Mouse (Mus musculus): Measurements from ENCODE around the gene Vav2.

The Vav2 gene

DNA sequence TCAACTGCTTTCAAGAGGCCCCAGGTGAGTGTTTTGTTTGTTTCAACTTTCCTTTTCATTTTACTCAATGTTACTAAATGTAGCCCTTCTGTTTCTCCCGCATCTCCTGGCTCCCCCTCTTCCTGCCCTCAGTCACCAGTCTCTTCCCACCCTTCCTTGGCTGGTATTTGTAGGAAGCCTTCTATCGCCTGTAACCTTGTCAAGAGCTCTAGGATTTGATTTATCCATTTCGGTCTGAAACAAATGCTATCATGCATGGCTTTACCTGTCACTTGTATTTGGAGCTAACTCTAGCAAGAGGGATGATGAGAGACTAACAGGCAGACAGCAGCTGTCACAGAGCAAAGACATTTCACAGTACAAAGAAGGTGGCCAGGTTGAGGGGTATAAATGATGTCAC is 18.6 kb downstream of the Vav2 start:
- no peak for DNase-seq

DNA sequence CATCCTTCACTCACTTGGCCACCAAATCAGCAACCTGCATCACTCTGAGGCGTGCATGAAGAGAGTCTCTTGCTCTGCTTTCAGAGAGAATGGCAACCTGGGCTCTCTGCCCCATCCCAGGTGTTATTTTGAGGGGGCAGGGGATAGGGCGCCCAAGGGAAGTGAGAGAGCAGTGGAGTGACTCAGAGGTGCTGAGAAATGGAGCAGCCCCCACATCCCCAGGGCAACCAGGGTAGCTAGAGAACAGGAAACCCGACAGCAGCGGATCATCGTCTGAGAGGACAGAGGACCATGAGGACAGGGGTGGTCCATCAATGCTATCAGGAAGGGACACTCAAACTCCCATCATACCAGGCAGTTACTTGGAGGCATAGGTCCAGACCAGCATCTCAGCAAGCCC is 19.9 kb downstream of the Vav2 start:
- no peak for DNase-seq

DNA sequence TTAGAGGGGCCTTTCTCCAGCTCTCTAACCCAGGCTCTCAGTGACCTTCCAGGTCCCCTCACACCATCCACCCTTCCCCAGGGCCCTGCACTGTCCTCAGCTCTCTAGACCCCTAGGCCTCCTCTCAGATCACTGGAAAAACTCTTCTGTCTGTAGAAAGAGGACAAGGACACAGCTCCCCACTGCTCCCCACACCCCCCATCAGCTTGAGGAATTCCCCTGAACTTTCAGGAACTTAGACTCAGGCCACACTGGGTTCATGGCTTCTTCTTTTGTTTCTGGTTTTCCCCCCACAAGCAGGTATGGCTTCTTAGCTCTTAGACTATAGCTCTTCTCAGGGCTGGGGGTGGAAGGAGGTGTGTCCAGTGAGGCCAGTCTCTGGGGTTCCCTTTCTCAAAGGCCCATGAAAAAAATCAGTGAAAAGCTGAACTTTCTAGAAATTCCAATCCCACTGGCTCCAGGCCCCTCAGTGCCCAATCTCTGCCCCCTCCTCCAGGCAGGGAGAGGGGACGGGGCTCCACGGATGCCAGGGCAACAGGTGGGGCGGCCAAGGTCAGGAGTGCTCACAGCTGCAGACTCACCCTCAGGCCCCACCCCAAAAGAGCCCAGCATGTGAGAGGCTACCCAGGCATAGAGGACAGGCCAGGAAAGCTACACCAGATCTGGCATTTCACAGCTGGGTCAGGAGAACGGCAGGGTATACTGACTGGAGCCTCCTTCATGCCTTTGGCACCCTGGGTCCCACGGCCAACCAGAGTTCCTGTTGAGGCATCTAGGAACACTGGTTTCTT is 21.5 kb downstream of the Vav2 start:
- DNase-seq, result no peak

DNA sequence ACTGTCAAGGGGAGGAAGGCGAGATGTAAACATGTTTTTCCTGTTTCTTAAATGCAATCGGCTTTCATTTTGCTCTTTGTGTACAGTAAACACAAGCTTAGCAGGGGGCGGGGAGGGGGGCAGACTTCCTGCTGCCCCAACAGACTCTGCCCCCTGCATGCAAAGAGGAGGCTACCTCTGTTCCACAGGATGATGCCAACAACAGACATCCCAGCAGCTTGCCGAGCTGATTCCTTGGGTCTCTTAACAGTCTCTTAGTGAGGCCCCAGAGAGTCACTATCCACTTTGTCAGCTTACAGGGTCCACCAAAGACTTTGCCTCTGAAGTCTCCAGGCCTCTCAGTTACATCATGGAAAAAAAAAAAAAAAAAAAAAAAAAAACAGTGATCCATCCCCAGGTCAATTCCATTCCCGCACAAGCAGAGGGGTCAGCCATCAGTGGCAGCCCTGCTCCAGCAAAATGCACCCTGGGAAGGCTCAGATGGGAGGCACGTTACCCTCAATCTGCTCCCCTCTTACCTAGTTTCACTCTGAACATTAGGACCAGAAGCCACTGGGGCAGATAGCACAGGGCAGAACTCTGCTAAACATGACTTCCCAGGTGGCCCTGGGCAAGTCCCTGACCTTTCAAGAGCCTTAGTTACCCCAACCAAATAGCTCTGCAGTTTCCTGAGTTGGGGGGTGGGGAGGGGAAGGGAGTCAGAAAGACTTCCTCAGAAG is 22.3 kb downstream of the Vav2 start:
- no peak for DNase-seq

DNA sequence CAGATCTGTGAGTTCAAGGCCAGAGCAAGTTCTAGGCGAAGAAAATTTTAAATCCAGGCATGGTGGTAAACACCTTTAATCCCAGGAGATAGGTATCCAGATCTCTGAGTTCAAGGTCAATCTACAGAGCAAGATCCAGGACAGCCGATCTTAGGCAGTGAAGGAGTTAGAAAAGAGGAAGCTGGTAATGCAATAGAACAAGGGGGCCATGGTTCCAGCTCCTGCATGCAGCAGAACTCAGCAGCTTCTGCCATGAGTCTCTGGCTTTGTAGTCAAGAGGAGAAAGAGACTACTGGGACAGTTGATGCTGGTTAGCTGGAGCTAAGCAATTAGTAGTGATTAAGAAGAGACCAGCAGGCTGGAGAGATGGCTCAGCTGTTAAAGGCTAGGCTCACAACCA is 25.3 kb downstream of the Vav2 start:
- DNase-seq, result no peak

DNA sequence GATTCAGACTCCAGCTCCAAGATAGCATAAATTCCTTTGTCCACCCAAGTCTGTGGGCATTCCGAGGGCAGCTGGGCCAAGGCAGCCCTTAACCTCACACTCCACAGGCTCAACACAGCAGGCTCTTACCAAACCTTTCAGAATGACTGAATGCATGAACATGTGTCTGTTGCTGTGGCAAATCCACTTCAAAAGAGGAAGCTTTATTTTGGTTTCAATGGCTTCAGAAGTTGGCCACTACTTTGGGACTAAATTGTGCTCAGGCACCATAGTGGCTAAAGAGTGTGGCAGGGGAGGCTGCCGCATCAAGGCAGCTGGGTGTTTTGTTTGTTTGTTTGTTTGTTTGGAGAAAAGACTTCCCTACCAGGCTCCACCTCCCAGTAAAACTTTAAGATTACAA is 26.8 kb downstream of the Vav2 start:
- no peak for DNase-seq

DNA sequence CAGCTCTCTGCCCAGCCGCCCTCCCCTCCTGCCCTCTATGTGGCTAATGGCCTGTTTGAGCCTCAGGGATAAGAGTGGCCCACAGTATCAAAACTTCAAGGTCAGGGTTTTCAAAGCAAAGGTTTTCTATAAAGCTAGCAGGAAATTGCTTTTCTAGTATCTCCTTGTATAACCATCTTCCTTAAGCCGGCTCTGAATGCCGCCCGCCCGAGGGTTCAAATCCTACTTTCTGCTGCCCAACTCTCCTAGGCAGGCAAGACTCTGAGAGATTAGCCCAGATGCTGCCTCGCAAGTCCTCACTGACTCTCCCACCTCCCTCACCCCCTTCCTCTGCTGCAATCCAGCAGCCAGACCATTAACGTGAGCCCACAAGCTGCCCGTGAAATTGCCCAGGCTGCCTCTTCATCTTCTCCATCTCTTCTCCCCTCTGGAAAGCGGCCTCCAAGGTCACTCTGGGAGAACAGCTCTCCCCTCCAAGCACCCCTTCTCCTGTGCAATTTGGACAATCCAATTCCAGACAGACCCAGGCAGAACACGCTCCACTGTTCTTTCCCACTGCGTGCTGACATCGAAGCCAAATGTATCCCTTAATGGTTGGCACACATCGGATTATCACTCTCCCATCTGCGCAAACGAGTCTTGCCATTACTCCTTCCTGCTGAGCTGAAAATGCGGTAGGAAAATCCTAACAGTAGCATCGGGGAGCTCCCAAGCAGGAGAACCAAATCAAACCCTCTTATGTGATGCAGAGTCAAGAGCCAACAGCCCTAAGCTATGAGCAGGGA is 30.0 kb downstream of the Vav2 start:
- no peak for DNase-seq

DNA sequence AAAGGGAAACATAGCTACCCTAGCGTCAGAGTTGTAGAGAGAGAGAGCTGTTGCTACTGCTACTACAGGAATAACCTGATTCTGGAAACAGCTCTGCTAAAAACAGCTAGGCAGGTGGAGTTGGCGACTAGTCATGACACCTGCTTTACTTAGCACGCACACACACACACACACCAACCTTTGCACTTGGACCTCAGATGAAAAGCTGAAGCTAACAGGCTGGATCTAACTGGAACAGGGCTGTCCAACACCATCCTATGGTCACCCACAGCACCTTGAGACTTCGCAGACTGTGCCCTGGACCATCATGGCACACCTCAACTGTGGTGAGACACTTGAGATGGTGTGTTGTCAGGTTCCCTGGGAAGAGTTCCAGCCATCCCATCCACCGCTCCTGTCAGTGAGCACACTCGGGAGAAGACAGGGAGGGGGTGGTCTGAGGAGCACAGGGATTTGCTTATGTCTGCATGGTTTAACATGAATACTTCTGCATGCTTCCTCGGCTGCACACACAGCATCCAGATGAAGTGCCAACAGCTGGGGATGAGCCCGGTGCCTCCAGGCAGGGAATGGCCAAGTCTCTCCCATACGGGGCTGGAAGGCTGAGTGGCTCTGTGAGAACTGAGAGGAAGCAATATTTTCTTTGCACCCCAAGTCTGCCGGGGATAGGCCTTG is 32.5 kb downstream of the Vav2 start:
- no peak for DNase-seq

DNA sequence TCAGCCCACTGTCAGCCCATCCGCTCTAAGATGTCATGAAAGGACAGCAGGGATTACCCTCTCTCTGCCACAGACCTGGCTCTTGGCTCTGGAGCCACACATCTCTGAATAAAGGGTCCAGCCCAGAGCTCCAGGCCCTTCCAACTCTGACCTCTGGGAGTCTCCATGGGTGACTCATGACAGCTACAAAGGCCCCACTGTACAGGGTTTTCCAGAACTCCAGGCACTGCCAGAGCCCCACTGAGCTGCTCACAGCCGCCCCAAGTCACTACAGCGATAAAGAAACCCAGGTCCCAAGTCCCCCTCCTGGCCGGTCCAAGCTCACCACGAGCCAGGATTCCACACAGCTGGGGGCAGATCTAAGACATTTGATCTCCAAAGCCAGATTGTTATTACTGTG is 34.6 kb downstream of the Vav2 start:
- DNase-seq, result no peak

DNA sequence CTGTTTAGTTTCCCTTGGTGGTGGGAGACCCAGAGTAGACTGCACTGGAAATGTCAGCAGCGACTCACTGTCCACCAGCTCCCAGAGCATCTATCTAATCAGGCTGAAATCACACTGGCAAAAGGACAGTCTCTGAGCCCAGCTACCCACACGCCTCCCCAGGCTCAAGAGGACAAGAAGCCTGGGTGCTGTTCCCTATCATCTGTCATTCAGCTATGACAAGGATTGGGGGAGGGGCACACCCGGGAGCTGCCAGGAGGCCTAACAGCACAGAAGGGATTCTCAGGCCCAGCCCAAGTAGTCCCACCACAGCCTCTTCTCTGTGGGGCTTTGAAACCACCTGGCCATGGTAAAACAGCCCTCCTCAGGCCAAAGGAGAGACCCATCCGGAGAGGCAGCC is 36.1 kb downstream of the Vav2 start:
- DNase-seq, result peak; percentile 45

DNA sequence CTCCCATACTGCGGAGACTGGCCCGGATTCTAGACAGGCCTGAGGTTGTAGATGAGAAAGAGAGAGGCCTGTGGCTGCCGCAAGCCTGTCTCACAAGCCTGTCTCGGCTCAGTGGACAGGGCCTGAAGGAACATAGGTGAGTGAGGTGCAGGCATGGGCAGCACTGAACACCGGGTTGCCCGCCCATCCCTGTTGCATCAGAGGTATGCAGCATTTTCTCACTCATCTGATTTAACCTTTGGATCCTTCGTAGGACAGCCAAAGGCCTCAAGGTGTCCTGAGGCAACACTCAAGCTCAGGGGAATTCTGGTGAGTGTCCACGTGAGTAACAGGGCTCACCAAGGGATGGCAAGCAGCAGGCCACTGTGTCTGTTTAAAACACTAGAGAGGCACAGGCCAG is 36.5 kb downstream of the Vav2 start:
- no peak for DNase-seq

DNA sequence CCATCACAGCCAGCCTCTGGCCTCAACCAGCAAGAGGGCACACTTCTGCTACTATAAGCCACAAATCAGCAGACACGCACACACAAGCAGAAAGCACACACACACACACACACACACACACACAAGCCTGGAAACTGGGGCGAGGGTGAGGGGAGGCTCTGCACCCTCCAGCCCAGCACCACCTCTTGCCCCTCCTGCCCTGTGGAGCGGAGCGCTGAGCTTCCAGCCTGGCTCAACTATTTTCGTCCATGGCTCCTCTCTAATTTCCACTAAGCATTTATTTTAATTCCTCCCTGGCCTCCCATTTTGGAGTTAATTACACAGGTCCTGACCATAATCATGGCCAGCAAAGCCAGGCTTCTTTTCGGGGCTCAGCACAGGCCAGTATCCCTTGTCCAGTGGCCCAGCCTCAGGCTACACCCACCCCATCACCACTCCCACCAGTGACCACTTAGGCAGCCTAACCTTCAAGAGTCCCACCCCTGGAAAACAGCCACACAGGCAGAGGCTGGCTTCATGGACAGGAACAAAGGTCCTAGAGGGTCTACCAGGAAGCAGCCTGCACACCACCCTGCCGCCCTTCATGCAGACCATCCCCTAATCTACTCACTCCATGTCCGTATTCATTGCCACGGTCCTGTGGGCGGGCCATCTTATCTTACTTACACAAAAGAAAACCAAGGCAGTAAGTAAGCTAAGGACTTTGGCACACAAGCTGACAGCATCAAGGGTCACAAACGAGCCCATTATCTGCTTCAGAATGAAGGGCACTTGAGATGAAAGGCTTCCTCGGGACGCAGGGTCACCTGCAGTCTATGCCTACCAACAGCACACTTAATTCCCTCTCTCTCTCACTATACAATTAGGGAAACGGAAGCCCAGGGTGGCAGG is 37.3 kb downstream of the Vav2 start:
- DNase-seq, result peak; percentile 62

DNA sequence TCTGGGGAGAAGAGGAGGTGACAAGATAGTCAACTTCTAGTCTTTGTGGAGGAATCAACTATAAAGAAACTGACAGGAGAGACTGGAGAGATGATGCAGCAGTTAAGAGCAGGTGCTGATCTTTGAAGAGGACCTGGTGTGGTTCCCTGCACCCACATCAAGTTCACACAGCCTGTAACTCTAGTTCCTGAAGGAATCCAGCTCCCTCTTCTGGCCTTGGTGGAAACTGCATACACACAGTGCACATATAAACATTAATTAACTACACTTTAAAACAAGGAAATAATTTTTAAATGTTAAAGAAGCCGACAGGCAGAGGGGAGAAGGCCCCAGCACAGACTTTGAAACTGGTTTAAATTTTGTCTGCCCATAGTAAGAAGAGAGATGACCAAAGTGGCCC is 39.6 kb downstream of the Vav2 start:
- no peak for DNase-seq

DNA sequence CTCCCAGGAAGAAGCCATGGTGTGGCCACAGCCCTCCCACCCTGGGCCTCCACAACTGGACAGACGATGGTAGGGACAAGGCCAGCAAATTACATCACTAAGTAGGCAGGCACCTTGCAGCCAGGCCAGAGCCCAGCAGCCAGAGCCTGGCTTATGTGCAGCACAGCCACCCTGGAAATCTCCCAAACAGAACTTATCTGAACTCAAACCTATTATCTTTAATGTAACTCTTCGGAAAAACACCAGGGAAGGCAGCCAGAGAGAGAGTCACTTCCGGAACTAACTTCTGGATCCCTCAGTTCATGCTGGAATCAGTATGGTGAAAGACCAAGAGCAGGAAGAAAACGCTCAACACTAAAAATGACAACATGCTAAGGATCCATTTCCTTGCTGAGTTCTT is 45.1 kb downstream of the Vav2 start:
- peak; percentile 67 for DNase-seq

DNA sequence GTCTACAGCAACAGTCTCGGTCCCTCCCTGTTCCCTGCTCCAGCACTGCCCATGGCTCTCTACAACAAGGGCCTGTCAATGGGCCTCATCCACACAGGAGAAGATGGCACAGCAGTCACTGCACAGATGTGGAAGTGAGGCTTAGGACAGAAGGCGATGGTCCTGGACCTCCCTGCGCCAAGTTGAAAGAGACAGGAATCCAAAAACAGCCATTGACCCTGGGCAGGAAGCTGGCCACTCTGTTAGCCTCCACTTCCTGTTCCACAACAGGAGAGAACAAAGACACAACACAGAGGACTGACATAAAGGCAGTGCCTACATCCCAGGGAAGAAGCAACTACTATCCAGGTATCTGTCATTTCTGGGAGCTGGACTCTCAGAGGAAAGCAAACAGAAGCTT is 45.6 kb downstream of the Vav2 start:
- no peak for DNase-seq

DNA sequence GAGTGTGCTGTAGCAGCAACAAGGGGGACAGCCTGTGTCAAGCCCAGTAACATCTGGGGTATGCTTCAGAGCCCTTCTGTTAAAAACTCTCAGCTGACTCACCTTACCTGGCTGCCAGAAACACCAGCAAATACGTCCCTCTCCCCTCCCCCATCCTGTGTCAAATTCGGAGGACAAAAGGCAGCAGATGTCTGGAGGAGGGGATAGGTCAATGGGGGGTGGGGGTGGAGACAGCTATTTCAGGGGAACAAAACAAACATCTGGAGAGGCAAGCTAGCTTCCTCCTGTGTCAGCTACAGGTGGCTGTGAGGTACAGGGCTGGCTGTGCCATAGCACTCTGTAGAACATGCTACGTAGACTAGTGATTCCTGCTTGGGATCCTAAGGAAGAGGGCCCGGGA is 49.0 kb downstream of the Vav2 start:
- no peak for DNase-seq

DNA sequence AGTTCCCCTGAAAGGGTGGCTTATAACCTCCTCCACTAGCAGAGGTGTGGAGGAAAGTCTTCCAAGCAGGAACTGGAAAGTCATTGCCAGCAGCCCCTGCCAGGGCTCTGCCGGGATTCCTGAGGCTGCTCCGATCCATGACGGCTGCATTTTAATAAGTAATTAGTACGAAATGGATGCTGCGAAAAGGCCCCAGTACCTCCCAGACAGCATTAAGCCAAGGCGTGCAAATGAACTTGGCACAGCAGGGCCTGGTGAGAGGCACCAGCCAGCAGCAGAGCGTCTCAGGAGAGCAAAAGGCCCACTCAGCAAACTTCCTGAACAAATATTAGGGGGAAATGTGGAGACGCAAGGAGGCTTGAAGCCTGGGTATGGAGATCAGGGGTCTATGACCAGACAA is 49.7 kb downstream of the Vav2 start:
- DNase-seq, result no peak

DNA sequence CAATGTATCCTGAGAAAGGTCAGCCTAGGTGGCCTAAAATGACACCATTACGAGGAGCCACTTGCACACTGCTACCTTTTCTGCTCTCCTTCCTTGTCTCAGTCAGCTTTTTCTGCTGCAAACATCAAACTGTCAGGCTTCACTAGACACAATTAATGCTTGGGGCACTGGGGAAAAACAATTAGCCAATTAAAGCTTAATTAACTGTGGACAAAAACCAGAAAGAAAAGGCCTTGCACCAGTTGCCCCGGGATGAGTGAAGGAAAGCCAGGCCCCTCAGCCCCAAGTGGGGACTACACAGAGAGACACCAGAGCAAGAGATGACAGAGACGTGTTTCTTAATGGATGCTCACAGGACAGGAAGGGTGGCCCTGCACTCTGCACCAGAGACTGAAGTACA is 51.7 kb downstream of the Vav2 start:
- no peak for DNase-seq

DNA sequence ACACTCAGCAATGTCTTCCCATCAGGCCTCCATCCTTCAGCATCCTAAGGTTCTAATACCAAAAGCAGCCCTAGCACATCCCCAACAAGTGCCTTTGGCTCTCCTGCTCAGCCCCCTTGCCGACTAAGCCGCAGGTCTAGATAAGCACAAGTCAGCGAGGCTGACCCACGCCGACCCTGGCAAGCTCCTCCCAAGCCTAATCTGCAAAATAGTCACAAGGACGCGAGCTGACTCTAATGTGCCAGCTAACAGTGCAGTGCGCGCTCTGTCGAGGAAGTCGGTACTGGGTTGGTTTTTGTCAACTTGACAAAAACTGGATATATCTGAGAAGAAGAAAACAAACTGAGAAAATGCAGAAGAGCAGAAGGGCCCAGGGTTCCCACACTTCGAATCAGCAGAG is 53.5 kb downstream of the Vav2 start:
- DNase-seq, result no peak

DNA sequence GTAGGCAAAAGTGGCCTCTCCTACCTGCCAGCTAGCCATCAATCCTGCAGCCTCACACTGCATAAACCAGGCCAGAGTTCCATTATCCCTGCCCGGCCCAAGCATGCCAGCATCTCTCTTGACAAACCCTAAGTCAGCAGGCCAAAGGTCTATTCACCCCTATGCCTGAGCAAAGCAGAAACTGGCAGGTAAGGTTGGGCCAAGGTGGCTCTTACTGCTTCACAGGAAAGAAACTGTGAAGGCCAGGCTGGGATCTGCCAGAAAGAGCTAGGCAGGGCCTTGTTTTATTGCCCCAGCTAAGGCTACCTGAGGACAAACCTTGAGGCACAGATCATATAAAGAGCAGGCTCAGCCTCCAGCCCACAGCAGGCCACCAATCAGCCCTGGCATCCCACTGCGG is 55.4 kb downstream of the Vav2 start:
- no peak for DNase-seq

DNA sequence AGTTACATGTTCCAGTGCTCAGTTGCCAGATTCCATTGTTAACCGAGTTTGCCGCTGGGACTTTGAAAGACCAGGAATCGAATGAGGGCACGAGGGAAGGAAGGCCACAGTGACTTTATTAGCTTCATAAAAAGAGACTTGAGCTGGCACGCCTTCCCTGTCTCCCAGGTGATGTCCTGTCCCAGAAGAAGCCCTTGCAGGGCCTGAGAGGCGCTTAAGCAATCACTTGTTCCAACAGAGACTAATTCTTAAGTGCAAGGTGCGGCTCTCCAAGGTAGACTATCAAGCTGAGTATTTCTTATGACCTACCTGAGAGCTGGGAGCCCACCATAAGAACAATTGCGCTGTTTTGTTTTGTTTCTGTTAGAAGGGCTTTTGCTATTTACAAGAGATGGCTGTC is 57.9 kb downstream of the Vav2 start:
- DNase-seq, result peak; percentile 22

DNA sequence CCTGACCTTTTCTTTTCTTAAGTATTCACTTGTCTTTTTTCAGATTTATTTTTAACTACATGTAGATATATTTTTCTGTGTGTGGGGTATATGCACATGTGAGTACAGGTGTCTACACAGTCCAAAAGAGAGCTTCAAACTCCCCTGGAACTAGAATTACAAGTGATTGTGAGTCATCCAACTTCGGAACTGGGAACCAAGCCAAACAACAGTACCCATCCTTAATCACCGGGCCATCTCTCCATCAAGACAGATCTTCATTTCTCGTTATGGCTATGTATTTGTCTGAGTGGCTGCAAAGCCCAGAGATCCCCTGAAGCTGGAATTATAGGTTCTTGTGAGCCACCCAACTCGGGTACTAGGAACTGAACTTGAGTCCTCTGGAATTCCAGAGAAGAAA is 61.5 kb downstream of the Vav2 start:
- DNase-seq, result no peak

All from lung, postnatal 10 days (tissue).